Mouse (Mus musculus) left cerebral cortex, adult 9 months (tissue): ENCODE measurements around the gene Obox5.
"Not testable (repeated sequence)": the region's sequence is repeated elsewhere in the genome, so short reads cannot be mapped to it uniquely, and the experiment has no call there.

Experiments
- DNase-seq, 2 experiments: peaks; one replicate each; pipeline ENCODE4 v3.0.0; 2022; ENCODE audit warnings: low spot score in 2 of 2

The Obox5 gene

DNA sequence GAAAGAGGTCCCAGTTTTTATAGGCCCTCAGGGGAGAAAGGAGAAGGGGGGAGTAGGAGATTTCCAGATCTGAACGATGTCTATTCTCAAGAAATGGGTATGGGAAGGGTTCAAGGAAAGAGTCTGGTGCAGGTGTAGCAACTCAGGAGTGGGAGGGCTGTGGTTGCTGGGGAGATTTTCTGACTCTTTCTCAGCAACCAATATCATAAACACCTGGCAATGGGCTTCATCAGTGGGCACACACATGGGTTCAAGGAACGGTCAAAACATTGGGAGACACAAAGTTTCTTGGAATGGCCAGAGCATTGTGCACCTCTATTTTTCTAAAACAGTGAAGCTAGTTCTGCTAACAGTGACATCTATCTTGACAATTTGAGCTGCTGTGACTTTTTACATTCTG is at the start of gene Obox5:
Gene Obox5, plus strand, starts transcription at position 301 of the 400 bp plus-strand sequence.
- not testable (repeated sequence) for DNase-seq

GRCm38 (mm10) chr7:15749296-15749695 is 635 bp upstream of the Obox5 start:
- not testable (repeated sequence) for DNase-seq
